Mouse (Mus musculus): Measurements from ENCODE around the gene Jade1. TPM values are rescaled to one million over a fixed set of nuclear protein-coding genes. Genes with fewer than 3 reads are reported as not detected.

The Jade1 gene
- polyA plus RNA-seq, 1 experiment = 201 TPM

- Histone ChIP-seq H3K9ac (ENCODE audit: low read depth, poor library complexity, severe bottlenecking) (peak overlapping the region; percentile 93), H3K4me1 (ENCODE audit: control insufficient read depth, insufficient read depth, low read length) (peaks cover 6% of the 10 kb centered on the region), H3K9me3 (replicated peaks; ENCODE audit: control insufficient read depth, insufficient read depth, low read length, poor library complexity, severe bottlenecking) (no peaks in the 10 kb centered on the region), H3K36me3 (ENCODE audit: control insufficient read depth, insufficient read depth, low read length, poor library complexity, severe bottlenecking) (peaks cover 49% of the 10 kb centered on the region), H3K27ac (ENCODE audit: insufficient read depth, low read length) (peak overlapping the region; percentile 21; the same call in 1 of the 2 replicates), H3K27me3 (ENCODE audit: control insufficient read depth, insufficient read depth, low read length, poor library complexity, severe bottlenecking) (no peaks in the 10 kb centered on the region), H3K4me3 (ENCODE audit: low read depth, low read length) (peak overlapping the region; percentile 64)
- no peak for TF ChIP-seq POLR2A (IDR thresholded peaks at IDR 0.05; ENCODE audit: insufficient read depth, low read length)
- peak; percentile 12 for TF ChIP-seq CTCF (IDR thresholded peaks at IDR 0.05; ENCODE audit: low read depth, low read length)
Measured at GRCm38 (mm10) chr3:41565955-41566354, 10.4 kb downstream of the Jade1 start.

- Histone ChIP-seq H3K4me3 (ENCODE audit: low read depth, low read length) (no peak overlapping the region), H3K9ac (ENCODE audit: low read depth, poor library complexity, severe bottlenecking) (peak overlapping the region; percentile 18), H3K9me3 (replicated peaks; ENCODE audit: control insufficient read depth, insufficient read depth, low read length, poor library complexity, severe bottlenecking) (no peaks in the 10 kb centered on the region), H3K4me1 (ENCODE audit: control insufficient read depth, insufficient read depth, low read length) (peaks cover 15% of the 10 kb centered on the region), H3K27ac (ENCODE audit: insufficient read depth, low read length) (0 out of 2 replicates have a peak overlapping the region, but pooled peaks have one; percentile 12), H3K36me3 (ENCODE audit: control insufficient read depth, insufficient read depth, low read length, poor library complexity, severe bottlenecking) (peaks cover 67% of the 10 kb centered on the region), H3K27me3 (ENCODE audit: control insufficient read depth, insufficient read depth, low read length, poor library complexity, severe bottlenecking) (no peaks in the 10 kb centered on the region)
- TF ChIP-seq EP300 (IDR thresholded peaks at IDR 0.05; ENCODE audit: insufficient read depth, low read depth, low read length) (no peak), CTCF (IDR thresholded peaks at IDR 0.05; ENCODE audit: low read depth, low read length) (no peak), POLR2A (IDR thresholded peaks at IDR 0.05; ENCODE audit: insufficient read depth, low read length) (no peak)
Measured at GRCm38 (mm10) chr3:41569943-41570342, 14.4 kb downstream of the Jade1 start.

GRCm38 (mm10) chr3:41572131-41572530, 16.6 kb downstream of the Jade1 start:
- Histone ChIP-seq H3K36me3 (ENCODE audit: control insufficient read depth, insufficient read depth, low read length, poor library complexity, severe bottlenecking) (peaks cover 84% of the 10 kb centered on the region), H3K4me1 (ENCODE audit: control insufficient read depth, insufficient read depth, low read length) (peaks cover 15% of the 10 kb centered on the region)
- TF ChIP-seq CTCF (IDR thresholded peaks at IDR 0.05; ENCODE audit: low read depth, low read length) (no peak), POLR2A (IDR thresholded peaks at IDR 0.05; ENCODE audit: insufficient read depth, low read length) (no peak), EP300 (IDR thresholded peaks at IDR 0.05; ENCODE audit: insufficient read depth, low read depth, low read length) (no peak)

GRCm38 (mm10) chr3:41572968-41573367, 17.4 kb downstream of the Jade1 start:
- H3K9ac ChIP-seq (ENCODE audit: low read depth, poor library complexity, severe bottlenecking) = no peak overlapping the region
- peaks cover 84% of the 10 kb centered on the region for H3K36me3 ChIP-seq (ENCODE audit: control insufficient read depth, insufficient read depth, low read length, poor library complexity, severe bottlenecking)
- no peaks in the 10 kb centered on the region for H3K9me3 ChIP-seq (replicated peaks; ENCODE audit: control insufficient read depth, insufficient read depth, low read length, poor library complexity, severe bottlenecking)
- H3K27me3 ChIP-seq (ENCODE audit: control insufficient read depth, insufficient read depth, low read length, poor library complexity, severe bottlenecking) = no peaks in the 10 kb centered on the region
- H3K27ac ChIP-seq (ENCODE audit: insufficient read depth, low read length) = no peak overlapping the region
- no peak overlapping the region for H3K4me3 ChIP-seq (ENCODE audit: low read depth, low read length)
- H3K4me1 ChIP-seq (ENCODE audit: control insufficient read depth, insufficient read depth, low read length) = peaks cover 16% of the 10 kb centered on the region
- TF ChIP-seq EP300 (IDR thresholded peaks at IDR 0.05; ENCODE audit: insufficient read depth, low read depth, low read length) (no peak), POLR2A (IDR thresholded peaks at IDR 0.05; ENCODE audit: insufficient read depth, low read length) (no peak), CTCF (IDR thresholded peaks at IDR 0.05; ENCODE audit: low read depth, low read length) (no peak)

More at GRCm38 (mm10) chr3:41572131-41572530, 16.6 kb downstream of the Jade1 start:
- Histone ChIP-seq H3K9ac (ENCODE audit: low read depth, poor library complexity, severe bottlenecking) (no peak overlapping the region), H3K27me3 (ENCODE audit: control insufficient read depth, insufficient read depth, low read length, poor library complexity, severe bottlenecking) (no peaks in the 10 kb centered on the region), H3K27ac (ENCODE audit: insufficient read depth, low read length) (no peak overlapping the region), H3K9me3 (replicated peaks; ENCODE audit: control insufficient read depth, insufficient read depth, low read length, poor library complexity, severe bottlenecking) (no peaks in the 10 kb centered on the region), H3K4me3 (ENCODE audit: low read depth, low read length) (no peak overlapping the region)

GRCm38 (mm10) chr3:41574208-41574607, 18.7 kb downstream of the Jade1 start:
- Histone ChIP-seq H3K27ac (ENCODE audit: insufficient read depth, low read length) (no peak overlapping the region), H3K9ac (ENCODE audit: low read depth, poor library complexity, severe bottlenecking) (no peak overlapping the region), H3K27me3 (ENCODE audit: control insufficient read depth, insufficient read depth, low read length, poor library complexity, severe bottlenecking) (no peaks in the 10 kb centered on the region), H3K4me3 (ENCODE audit: low read depth, low read length) (no peak overlapping the region), H3K36me3 (ENCODE audit: control insufficient read depth, insufficient read depth, low read length, poor library complexity, severe bottlenecking) (peaks cover 77% of the 10 kb centered on the region), H3K4me1 (ENCODE audit: control insufficient read depth, insufficient read depth, low read length) (peaks cover 13% of the 10 kb centered on the region), H3K9me3 (replicated peaks; ENCODE audit: control insufficient read depth, insufficient read depth, low read length, poor library complexity, severe bottlenecking) (no peaks in the 10 kb centered on the region)
- TF ChIP-seq POLR2A (IDR thresholded peaks at IDR 0.05; ENCODE audit: insufficient read depth, low read length) (no peak), EP300 (IDR thresholded peaks at IDR 0.05; ENCODE audit: insufficient read depth, low read depth, low read length) (no peak), CTCF (IDR thresholded peaks at IDR 0.05; ENCODE audit: low read depth, low read length) (no peak)

- Histone ChIP-seq H3K4me1 (ENCODE audit: control insufficient read depth, insufficient read depth, low read length) (peaks cover 13% of the 10 kb centered on the region), H3K27ac (ENCODE audit: insufficient read depth, low read length) (no peak overlapping the region), H3K9ac (ENCODE audit: low read depth, poor library complexity, severe bottlenecking) (no peak overlapping the region), H3K9me3 (replicated peaks; ENCODE audit: control insufficient read depth, insufficient read depth, low read length, poor library complexity, severe bottlenecking) (no peaks in the 10 kb centered on the region), H3K27me3 (ENCODE audit: control insufficient read depth, insufficient read depth, low read length, poor library complexity, severe bottlenecking) (no peaks in the 10 kb centered on the region), H3K36me3 (ENCODE audit: control insufficient read depth, insufficient read depth, low read length, poor library complexity, severe bottlenecking) (peaks cover 73% of the 10 kb centered on the region), H3K4me3 (ENCODE audit: low read depth, low read length) (no peak overlapping the region)
- TF ChIP-seq POLR2A (IDR thresholded peaks at IDR 0.05; ENCODE audit: insufficient read depth, low read length) (no peak), CTCF (IDR thresholded peaks at IDR 0.05; ENCODE audit: low read depth, low read length) (no peak), EP300 (IDR thresholded peaks at IDR 0.05; ENCODE audit: insufficient read depth, low read depth, low read length) (no peak)
Measured at GRCm38 (mm10) chr3:41574720-41575435, 19.3 kb downstream of the Jade1 start.
